Mouse (Mus musculus): ENCODE measurements at regions not wholly inside any gene's neighbourhood (a gene's known extent, or its start where the extent isn't known, plus 50 kb on each side); places are given as distances from the start of the nearest gene placed in this dataset.
A peak's percentile ranks its signal among the peaks of the same experiment; 100 is the strongest.

- no peak for DNase-seq (ENCODE audit: low read depth, low spot score)
Measured at GRCm38 (mm10) chr4:31612825-31613514, 350.9 kb upstream of the Map3k7 start.

GRCm38 (mm10) chr4:31617572-31617971 is 346.3 kb upstream of the Map3k7 start:
- no peak for DNase-seq (ENCODE audit: low read depth, low spot score)

GRCm38 (mm10) chr4:31618026-31618425 is 345.9 kb upstream of the Map3k7 start:
- DNase-seq (ENCODE audit: low read depth, low spot score) = no peak

- DNase-seq (ENCODE audit: low read depth, low spot score) = no peak
Measured at GRCm38 (mm10) chr4:31621205-31621604, 342.7 kb upstream of the Map3k7 start.

GRCm38 (mm10) chr4:31627053-31627452 is 336.8 kb upstream of the Map3k7 start:
- DNase-seq (ENCODE audit: low read depth, low spot score) = no peak

GRCm38 (mm10) chr4:31627777-31628176 is 336.1 kb upstream of the Map3k7 start:
- DNase-seq (ENCODE audit: low read depth, low spot score) = no peak

GRCm38 (mm10) chr4:31638564-31638963 is 325.3 kb upstream of the Map3k7 start:
- DNase-seq (ENCODE audit: low read depth, low spot score) = no peak

- peak; percentile 68 for DNase-seq (ENCODE audit: low read depth, low spot score)
Measured at GRCm38 (mm10) chr4:31642161-31642560, 321.7 kb upstream of the Map3k7 start.

GRCm38 (mm10) chr4:31642593-31643290 is 321.2 kb upstream of the Map3k7 start:
- no peak for DNase-seq (ENCODE audit: low read depth, low spot score)

- no peak for DNase-seq (ENCODE audit: low read depth, low spot score)
Measured at GRCm38 (mm10) chr4:31648631-31649368, 315.1 kb upstream of the Map3k7 start.

- DNase-seq (ENCODE audit: low read depth, low spot score) = no peak
Measured at GRCm38 (mm10) chr4:31655364-31656106, 308.4 kb upstream of the Map3k7 start.

GRCm38 (mm10) chr4:31656111-31656510 is 307.8 kb upstream of the Map3k7 start:
- DNase-seq (ENCODE audit: low read depth, low spot score) = no peak

GRCm38 (mm10) chr4:31658820-31659219 is 305.1 kb upstream of the Map3k7 start:
- DNase-seq (ENCODE audit: low read depth, low spot score) = no peak

GRCm38 (mm10) chr4:31660896-31661295 is 303.0 kb upstream of the Map3k7 start:
- no peak for DNase-seq (ENCODE audit: low read depth, low spot score)

GRCm38 (mm10) chr4:31671530-31672170 is 292.2 kb upstream of the Map3k7 start:
- DNase-seq (ENCODE audit: low read depth, low spot score) = no peak

GRCm38 (mm10) chr4:31672171-31672841 is 291.6 kb upstream of the Map3k7 start:
- DNase-seq (ENCODE audit: low read depth, low spot score) = no peak

- no peak for DNase-seq (ENCODE audit: low read depth, low spot score)
Measured at GRCm38 (mm10) chr4:31672842-31673171, 291.1 kb upstream of the Map3k7 start.

GRCm38 (mm10) chr4:31679007-31679590 is 284.8 kb upstream of the Map3k7 start:
- DNase-seq (ENCODE audit: low read depth, low spot score) = no peak

GRCm38 (mm10) chr4:31680958-31681357 is 282.9 kb upstream of the Map3k7 start:
- no peak for DNase-seq (ENCODE audit: low read depth, low spot score)

GRCm38 (mm10) chr4:31689083-31689482 is 274.8 kb upstream of the Map3k7 start:
- DNase-seq (ENCODE audit: low read depth, low spot score) = no peak

All from brain, embryonic 18.5 days (tissue).